Mouse (Mus musculus): ENCODE measurements around the gene Sun2.
A peak's percentile ranks its signal among the peaks of the same experiment; 100 is the strongest.

The Sun2 gene

GRCm38 (mm10) chr15:79741921-79742705 is at the start of gene Sun2:
Gene Sun2 (minus strand): TSS chr15:79742536.
- DNase-seq (ENCODE audit: low read depth, low spot score), result peak; percentile 96

GRCm38 (mm10) chr15:79791502-79791901 is 49.2 kb upstream of the Sun2 start:
- DNase-seq (ENCODE audit: low read depth, low spot score), result no peak

GRCm38 (mm10) chr15:79790905-79791304 is 48.6 kb upstream of the Sun2 start:
- DNase-seq (ENCODE audit: low read depth, low spot score), result peak; percentile 61

- no peak for DNase-seq (ENCODE audit: low read depth, low spot score)
Measured at GRCm38 (mm10) chr15:79790111-79790510, 47.8 kb upstream of the Sun2 start.

- DNase-seq (ENCODE audit: low read depth, low spot score), result peak; percentile 49
Measured at GRCm38 (mm10) chr15:79787815-79788214, 45.5 kb upstream of the Sun2 start.

- no peak for DNase-seq (ENCODE audit: low read depth, low spot score)
Measured at GRCm38 (mm10) chr15:79785056-79785455, 42.7 kb upstream of the Sun2 start.

- no peak for DNase-seq (ENCODE audit: low read depth, low spot score)
Measured at GRCm38 (mm10) chr15:79777749-79778148, 35.4 kb upstream of the Sun2 start, which contains the start of gene Dnal4. Gene Dnal4 (minus strand): TSS chr15:79777849.

- DNase-seq (ENCODE audit: low read depth, low spot score), result peak; percentile 71
Measured at GRCm38 (mm10) chr15:79775662-79776061, 33.3 kb upstream of the Sun2 start.

- DNase-seq (ENCODE audit: low read depth, low spot score), result peak; percentile 99
Measured at GRCm38 (mm10) chr15:79774117-79775027, 32.0 kb upstream of the Sun2 start.

- peak; percentile 92 for DNase-seq (ENCODE audit: low read depth, low spot score)
Measured at GRCm38 (mm10) chr15:79770629-79771240, 28.4 kb upstream of the Sun2 start.

GRCm38 (mm10) chr15:79768302-79768701 is 26.0 kb upstream of the Sun2 start:
- no peak for DNase-seq (ENCODE audit: low read depth, low spot score)

- DNase-seq (ENCODE audit: low read depth, low spot score), result peak; percentile 63
Measured at GRCm38 (mm10) chr15:79767327-79767961, 25.1 kb upstream of the Sun2 start.

GRCm38 (mm10) chr15:79766586-79767071 is 24.3 kb upstream of the Sun2 start:
- peak; percentile 90 for DNase-seq (ENCODE audit: low read depth, low spot score)

GRCm38 (mm10) chr15:79766168-79766567 is 23.8 kb upstream of the Sun2 start:
- DNase-seq (ENCODE audit: low read depth, low spot score), result no peak

GRCm38 (mm10) chr15:79765361-79765760 is 23.0 kb upstream of the Sun2 start:
- peak; percentile 59 for DNase-seq (ENCODE audit: low read depth, low spot score)

- peak; percentile 95 for DNase-seq (ENCODE audit: low read depth, low spot score)
Measured at GRCm38 (mm10) chr15:79764539-79765267, 22.4 kb upstream of the Sun2 start.

GRCm38 (mm10) chr15:79763601-79764246 is 21.4 kb upstream of the Sun2 start:
- peak; percentile 95 for DNase-seq (ENCODE audit: low read depth, low spot score)

GRCm38 (mm10) chr15:79763001-79763400 is 20.7 kb upstream of the Sun2 start:
- no peak for DNase-seq (ENCODE audit: low read depth, low spot score)

GRCm38 (mm10) chr15:79760956-79761355 is 18.6 kb upstream of the Sun2 start:
- DNase-seq (ENCODE audit: low read depth, low spot score), result peak; percentile 77

GRCm38 (mm10) chr15:79757118-79757517 is 14.8 kb upstream of the Sun2 start:
- no peak for DNase-seq (ENCODE audit: low read depth, low spot score)

Measured in brain, adult 2 months (tissue).